Mouse (Mus musculus) CH12.LX (cell line): Measurements from ENCODE around the gene Gpr84. TPM values are rescaled to one million over a fixed set of nuclear protein-coding genes. Genes with fewer than 3 reads are reported as not detected.

Source experiments
- DNase-seq: peaks from one replicate; pipeline ENCODE4 v3.0.0-alpha.2; 2013; ENCODE audit errors: extremely low read depth
- H3K27ac ChIP-seq: 2 replicates; pipeline ENCODE4 v1.5.1; 2012; ENCODE audit warnings: low read depth, mild to moderate bottlenecking, control low read depth, moderate library complexity; ENCODE audit not compliant: insufficient read depth
- H3K27me3 ChIP-seq: replicated peaks from 2 replicates; pipeline ENCODE3; 2012; ENCODE audit warnings: inconsistent platforms
- H3K36me3 ChIP-seq, 2 experiments: replicated peaks in 1 of 2; 2 replicates each; pipeline versions ENCODE3 to v1.6.1; 2012; ENCODE audit warnings: inconsistent platforms in 1 of 2, low read length in 1 of 2, mild to moderate bottlenecking in 1 of 2, mixed read lengths in 1 of 2, moderate library complexity in 1 of 2; ENCODE audit not compliant: control insufficient read depth in 1 of 2, insufficient read depth in 1 of 2
- H3K4me1 ChIP-seq, 2 experiments: 2 replicates each; pipeline ENCODE4 v1.6.1; 2012; ENCODE audit warnings: inconsistent platforms in 1 of 2, moderate library complexity in 1 of 2; ENCODE audit not compliant: insufficient read depth in 2 of 2, control insufficient read depth in 1 of 2
- H3K4me2 ChIP-seq: 2 replicates; pipeline ENCODE4 v1.6.1; 2012; ENCODE audit warnings: low read depth, mild to moderate bottlenecking, control low read depth; ENCODE audit not compliant: poor library complexity, insufficient read depth, severe bottlenecking
- H3K4me3 ChIP-seq, 3 experiments: fragments of 150-350 bp in 1 of 3; sonication (generic) in 1 of 3; replicated peaks in 1 of 3; 2 replicates each; pipeline versions ENCODE3 to v1.5.1; 2011 to 2012; ENCODE audit warnings: low read depth in 2 of 3, low read length in 2 of 3, mild to moderate bottlenecking in 2 of 3, moderate library complexity in 2 of 3, control low read depth in 1 of 3, improper control_type of control experiment in 1 of 3, inconsistent platforms in 1 of 3, mixed read lengths in 1 of 3; ENCODE audit not compliant: poor library complexity in 1 of 3
- H3K79me2 ChIP-seq: replicated peaks from 2 replicates; pipeline ENCODE4 v1.6.1; 2012; ENCODE audit warnings: mild to moderate bottlenecking, moderate library complexity; ENCODE audit not compliant: control insufficient read depth, poor library complexity, insufficient read depth, severe bottlenecking; ENCODE audit errors: extremely low read depth
- H3K9ac ChIP-seq: 2 replicates; pipeline ENCODE4 v1.6.1; 2012; ENCODE audit warnings: low read depth, mild to moderate bottlenecking, control low read depth, moderate library complexity; ENCODE audit not compliant: insufficient read depth
- H3K9me3 ChIP-seq: replicated peaks from 2 replicates; pipeline ENCODE3; 2012; ENCODE audit warnings: low read length, inconsistent platforms, mixed read lengths
- BHLHE40 ChIP-seq: IDR thresholded peaks from 2 replicates; pipeline ENCODE4 v1.6.1; 2011; ENCODE audit warnings: mild to moderate bottlenecking, low read depth, low read length, improper control_type of control experiment
- CHD1 ChIP-seq: IDR thresholded peaks from 2 replicates; pipeline ENCODE4 v1.6.1; 2012; ENCODE audit warnings: low read depth, low read length, improper control_type of control experiment, inconsistent platforms
- CHD2 ChIP-seq: IDR thresholded peaks from 2 replicates; pipeline ENCODE4 v1.6.1; 2011; ENCODE audit warnings: low read length, improper control_type of control experiment
- CTCF ChIP-seq, 2 experiments: IDR thresholded peaks in 1 of 2; conservative IDR thresholded peaks in 1 of 2; 2 replicates each; pipeline ENCODE4 v1.5.1; 2011 to 2012; ENCODE audit warnings: low read depth in 2 of 2, low read length in 2 of 2, improper control_type of control experiment in 1 of 2, inconsistent platforms in 1 of 2, mild to moderate bottlenecking in 1 of 2, moderate library complexity in 1 of 2
- E2F4 ChIP-seq: IDR thresholded peaks from 2 replicates; pipeline ENCODE4 v1.6.1; 2011; ENCODE audit warnings: low read depth, low read length, improper control_type of control experiment; ENCODE audit not compliant: insufficient replicate concordance
- ELF1 ChIP-seq: IDR thresholded peaks from 2 replicates; pipeline ENCODE4 v1.6.1; 2014; ENCODE audit warnings: low read depth, mild to moderate bottlenecking, inconsistent platforms, low read length, improper control_type of control experiment
- EP300 ChIP-seq: IDR thresholded peaks from 2 replicates; pipeline ENCODE4 v1.6.1; 2011; ENCODE audit warnings: low read length, improper control_type of control experiment
- GABPA ChIP-seq: IDR thresholded peaks from 2 replicates; pipeline ENCODE4 v1.6.1; 2012; ENCODE audit warnings: low read depth, low read length, improper control_type of control experiment, inconsistent platforms; ENCODE audit not compliant: insufficient replicate concordance
- HCFC1 ChIP-seq: IDR thresholded peaks from 2 replicates; pipeline ENCODE4 v1.6.1; 2012; ENCODE audit warnings: low read depth, mild to moderate bottlenecking, inconsistent platforms, low read length, improper control_type of control experiment
- IRF4 ChIP-seq: IDR thresholded peaks from 2 replicates; pipeline ENCODE4 v1.6.1; 2014; ENCODE audit warnings: low read depth, mild to moderate bottlenecking, inconsistent platforms, low read length, improper control_type of control experiment
- JUN ChIP-seq: IDR thresholded peaks from 2 replicates; pipeline ENCODE4 v1.6.1; 2011; ENCODE audit warnings: low read depth, mild to moderate bottlenecking, low read length, improper control_type of control experiment, moderate library complexity; ENCODE audit not compliant: insufficient read depth
- MAX ChIP-seq: IDR thresholded peaks from 2 replicates; pipeline ENCODE4 v1.6.1; 2011; ENCODE audit warnings: low read length, improper control_type of control experiment
- POLR2AphosphoS2 ChIP-seq: IDR thresholded peaks from 2 replicates; pipeline ENCODE4 v1.6.1; 2011; ENCODE audit warnings: low read depth, low read length, improper control_type of control experiment
- SMC3 ChIP-seq: IDR thresholded peaks from 2 replicates; pipeline ENCODE4 v1.6.1; 2011; ENCODE audit warnings: low read depth, low read length, improper control_type of control experiment
- TCF12 ChIP-seq: IDR thresholded peaks from 2 replicates; pipeline ENCODE4 v1.6.1; 2014; ENCODE audit warnings: low read depth, mild to moderate bottlenecking, inconsistent platforms, low read length, improper control_type of control experiment
- USF1 ChIP-seq: IDR thresholded peaks from 2 replicates; pipeline ENCODE4 v1.6.1; 2014; ENCODE audit warnings: low read depth, mild to moderate bottlenecking, inconsistent platforms, low read length, improper control_type of control experiment
- USF2 ChIP-seq: conservative IDR thresholded peaks from 2 replicates; pipeline ENCODE4 v1.6.1; 2011; ENCODE audit warnings: low read depth, low read length, improper control_type of control experiment
- ZC3H11A ChIP-seq: IDR thresholded peaks from 2 replicates; pipeline ENCODE4 v1.6.1; 2012; ENCODE audit warnings: low read depth, mild to moderate bottlenecking, inconsistent platforms, low read length, improper control_type of control experiment
- ZKSCAN1 ChIP-seq: IDR thresholded peaks from 2 replicates; pipeline ENCODE4 v1.6.1; 2012; ENCODE audit warnings: low read depth, inconsistent platforms, low read length, improper control_type of control experiment, borderline replicate concordance
- ZMIZ1 ChIP-seq: IDR thresholded peaks from 2 replicates; pipeline ENCODE4 v1.6.1; 2012; ENCODE audit warnings: low read depth, mild to moderate bottlenecking, inconsistent platforms, low read length, improper control_type of control experiment
- dilution Hi-C: fragments of 300-500 bp; cut with MboI; formaldehyde crosslinking; loops from 2 replicates; pipeline ENCODE4 v1.14.3; 2020; ENCODE audit warnings: low sequenced_read_pairs; ENCODE audit not compliant: extremely low pct_unique_long_range_greater_than_20kb, extremely low pct_ligation_motif_present
- in situ Hi-C: fragments of 300-500 bp; cut with MboI; formaldehyde crosslinking; loops from 3 replicates; pipeline ENCODE4 v1.14.3; 2019; ENCODE audit warnings: low sequenced_read_pairs, low pct_ligation_motif_present, low pct_unique_long_range_greater_than_20kb, mixed read lengths
- polyA plus RNA-seq: library from polyadenylated mRNA; unstranded; fragments of >175 nt; gene quantifications from 2 replicates; pipeline ENCODE4 v1.2.1, GENCODE M21; 2012; ENCODE audit warnings: low read depth; ENCODE audit not compliant: insufficient read length
- total RNA-seq, 2 experiments: library from RNA; depleted of rRNA; stranded (reverse); fragments of 300-350 nt in 1 of 2; fragments of >200 nt in 1 of 2; gene quantifications; 2 replicates each; pipeline ENCODE4 v1.2.3; 2012 to 2014

Gpr84 gene
- total and polyA plus RNA-seq, 3 experiments = 0.42 to 1.4 (median 0.66) TPM

GRCm38 (mm10) chr15:103290417-103290816, 20.0 kb downstream of the Gpr84 start:
- no peaks in the 10 kb centered on the region for H3K27me3 ChIP-seq
- TF ChIP-seq CTCF (conservative IDR thresholded peaks at IDR 0.05 in 1 of 2, IDR thresholded peaks at IDR 0.05 in 1 of 2; ENCODE audit: low read depth in 2 of 2, low read length in 2 of 2) (no peak), BHLHE40 (no peak), HCFC1 (no peak), ELF1 (no peak), IRF4 (no peak), CHD1 (no peak), ZMIZ1 (no peak), ZKSCAN1 (no peak), JUN (no peak), EP300 (no peak), CHD2 (no peak), USF2 (no peak), MAX (no peak), SMC3 (no peak), POLR2AphosphoS2 (no peak), TCF12 (no peak), GABPA (no peak), ZC3H11A (no peak)
- no peak for DNase-seq
- no peak overlapping the region for H3K9ac ChIP-seq
- in situ Hi-C loops (no loop called here), dilution Hi-C loops (no loop called here)
- peaks cover 0 to 7% of the 10 kb centered on the region in 2 experiments; a peak in 2 of 4 replicates for H3K4me1 ChIP-seq
- no peak overlapping the region for H3K4me3 ChIP-seq
- no peaks in the 10 kb centered on the region for H3K9me3 ChIP-seq
- peaks cover 40 to 89% of the 10 kb centered on the region in 2 experiments for H3K36me3 ChIP-seq
- H3K27ac ChIP-seq = no peak overlapping the region
- peaks cover 15% of the 10 kb centered on the region for H3K79me2 ChIP-seq
- no peak overlapping the region for H3K4me2 ChIP-seq

GRCm38 (mm10) chr15:103289600-103289999, 20.8 kb downstream of the Gpr84 start:
- H3K9me3 ChIP-seq = no peaks in the 10 kb centered on the region
- H3K9ac ChIP-seq = no peak overlapping the region
- dilution Hi-C loops = no loop called here
- no peak overlapping the region for H3K4me3 ChIP-seq
- no peak for DNase-seq
- H3K4me1 ChIP-seq = peaks cover 0 to 15% of the 10 kb centered on the region in 2 experiments; a peak in 2 of 4 replicates
- in situ Hi-C loops = no loop called here
- H3K79me2 ChIP-seq = peaks cover 24% of the 10 kb centered on the region
- TF ChIP-seq ZC3H11A = no peak
- TF ChIP-seq E2F4 = no peak
- TF ChIP-seq JUN = no peak
- no peak for TF ChIP-seq USF1
- H3K36me3 ChIP-seq = peaks cover 39 to 88% of the 10 kb centered on the region in 2 experiments
- H3K27me3 ChIP-seq = no peaks in the 10 kb centered on the region
- no peak overlapping the region for H3K4me2 ChIP-seq
- H3K27ac ChIP-seq = no peak overlapping the region
